Mouse (Mus musculus): ENCODE measurements at regions not wholly inside any gene's neighbourhood (a gene's known extent, or its start where the extent isn't known, plus 50 kb on each side); places are given as distances from the start of the nearest gene placed in this dataset.

DNA sequence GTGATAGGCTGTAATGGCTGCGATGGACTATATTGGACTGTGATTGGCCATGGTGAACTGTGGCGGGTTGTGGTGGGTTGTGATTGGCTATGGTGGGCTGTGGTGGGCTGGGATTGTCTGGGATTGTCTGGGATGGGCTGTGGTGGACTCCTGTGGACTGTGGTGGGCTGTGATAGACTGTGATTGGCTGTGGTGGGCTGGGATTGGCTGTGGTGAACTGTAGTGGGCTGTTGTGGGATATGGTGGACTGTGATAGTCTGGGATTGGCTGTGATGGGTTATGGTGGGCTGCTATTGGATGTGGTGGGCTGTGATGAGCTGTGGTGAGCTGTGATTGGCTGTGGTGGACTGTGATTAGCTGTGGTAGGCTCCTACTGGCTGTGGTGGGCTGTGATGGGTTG is 89.6 kb upstream of the Gm26897 start:
- Histone ChIP-seq H3K9ac (no peak overlapping the region), H3K27ac (peak overlapping the region; percentile 47; the same call in 1 of the 2 replicates), H3K27me3 (peaks cover 5% of the 10 kb centered on the region; the same call in 1 of the 2 replicates), H3K4me1 (peaks cover 46% of the 10 kb centered on the region), H3K9me3 (no peaks in the 10 kb centered on the region), H3K4me3 (replicated peaks) (no peak overlapping the region), H3K4me2 (no peak overlapping the region), H3K36me3 (replicated peaks) (no peaks in the 10 kb centered on the region)
- WGBS = 96% methylated on average over 2 of the region's 2 CpGs
- no peak for ATAC-seq (ENCODE audit: low FRiP score)

- Histone ChIP-seq H3K27ac (peak overlapping the region; percentile 47), H3K4me2 (no peak overlapping the region), H3K4me1 (peaks cover 44% of the 10 kb centered on the region), H3K36me3 (replicated peaks) (no peaks in the 10 kb centered on the region), H3K4me3 (replicated peaks) (no peak overlapping the region), H3K27me3 (peaks cover 5% of the 10 kb centered on the region; the same call in 1 of the 2 replicates), H3K9me3 (no peaks in the 10 kb centered on the region), H3K9ac (no peak overlapping the region)
- ATAC-seq (ENCODE audit: low FRiP score) = no peak
- 50% methylated on average over 4 of the region's 4 CpGs for WGBS
Observed at GRCm38 (mm10) chr5:111644788-111645187, 88.9 kb upstream of the Gm26897 start.

DNA sequence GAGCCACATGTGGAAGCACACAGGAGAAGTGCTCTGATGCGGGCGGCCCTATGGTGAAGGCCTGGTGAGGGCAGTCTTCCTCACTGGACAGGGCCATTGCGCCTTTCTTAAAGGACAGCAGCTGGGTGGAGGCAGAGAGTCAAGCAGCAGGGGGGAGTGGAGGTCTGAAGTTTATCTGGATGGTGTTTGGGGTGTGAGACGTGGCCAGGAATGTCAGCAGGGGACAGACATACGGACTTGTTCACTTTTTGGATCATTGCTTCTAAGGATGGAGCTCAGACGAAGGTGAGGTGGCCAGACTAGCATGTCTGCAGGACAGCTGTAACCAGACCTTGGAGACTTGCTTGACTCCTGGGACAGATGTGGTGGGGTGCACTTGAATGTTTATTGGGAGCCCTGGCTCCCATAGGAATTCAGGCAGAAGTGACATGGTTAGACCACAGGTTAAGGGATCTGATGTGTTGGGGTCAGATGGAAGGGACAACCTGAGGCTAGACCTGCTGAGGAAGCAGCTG is 86.0 kb upstream of the Gm26897 start:
- no peaks in the 10 kb centered on the region for H3K36me3 ChIP-seq (replicated peaks)
- peaks cover 46% of the 10 kb centered on the region for H3K4me1 ChIP-seq
- H3K9me3 ChIP-seq = no peaks in the 10 kb centered on the region
- ATAC-seq (ENCODE audit: low FRiP score) = no peak
- no peak overlapping the region for H3K4me2 ChIP-seq
- no peak overlapping the region for H3K27ac ChIP-seq
- no peak overlapping the region for H3K4me3 ChIP-seq (replicated peaks)
- H3K27me3 ChIP-seq = peaks cover 5% of the 10 kb centered on the region; the same call in 1 of the 2 replicates
- WGBS = 92% methylated on average over 6 of the region's 6 CpGs
- H3K9ac ChIP-seq = no peak overlapping the region

DNA sequence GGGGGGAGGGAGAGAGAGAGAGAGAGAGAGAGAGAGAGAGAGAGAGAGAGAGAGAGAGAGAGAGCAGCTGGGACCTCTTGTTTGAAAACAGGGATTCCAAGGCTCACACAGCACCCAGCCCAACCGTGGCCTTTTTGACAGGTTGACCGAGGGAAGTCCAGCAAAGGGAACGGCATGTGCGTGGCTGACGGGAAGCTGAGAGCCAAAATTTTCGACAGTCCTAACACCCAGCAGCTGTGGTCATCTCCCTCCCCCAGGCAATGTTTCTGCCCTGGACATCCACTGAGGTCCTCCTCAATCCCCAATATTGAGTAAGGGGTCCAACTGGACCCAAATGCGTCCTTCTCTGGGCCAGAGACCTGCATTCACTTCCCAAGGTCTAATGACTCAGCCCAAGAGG is 85.2 kb upstream of the Gm26897 start:
- no peaks in the 10 kb centered on the region for H3K9me3 ChIP-seq
- H3K36me3 ChIP-seq (replicated peaks) = no peaks in the 10 kb centered on the region
- H3K9ac ChIP-seq = no peak overlapping the region
- no peak overlapping the region for H3K4me3 ChIP-seq (replicated peaks)
- peak overlapping the region; percentile 68 for H3K27ac ChIP-seq
- peaks cover 48% of the 10 kb centered on the region for H3K4me1 ChIP-seq
- ATAC-seq (ENCODE audit: low FRiP score) = 0 out of 2 replicates have a peak, but pooled peaks have one; percentile 19
- peaks cover 5% of the 10 kb centered on the region; the same call in 1 of the 2 replicates for H3K27me3 ChIP-seq
- 0 out of 2 replicates have a peak overlapping the region, but pooled peaks have one; percentile 13 for H3K4me2 ChIP-seq
- 69% methylated on average over 7 of the region's 7 CpGs for WGBS

DNA sequence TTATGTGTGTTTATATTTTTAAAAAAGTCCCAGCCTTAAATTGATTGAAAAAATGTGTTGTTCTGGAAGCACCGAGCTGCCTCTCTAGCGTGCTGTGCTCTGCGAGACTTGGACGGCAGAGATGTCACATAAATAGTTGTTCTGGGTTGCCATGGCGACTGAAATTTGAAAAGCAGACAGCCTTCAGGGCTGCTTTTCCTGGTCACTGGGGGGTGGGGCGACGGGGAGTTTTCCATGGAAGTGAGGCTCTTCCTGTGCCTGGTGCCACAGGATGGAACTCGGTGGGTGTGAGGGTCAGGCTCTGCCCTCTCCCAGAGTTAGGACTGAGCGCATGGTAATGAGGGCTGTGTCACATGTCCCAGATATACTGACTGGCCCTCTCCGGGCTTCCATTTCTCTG is 84.7 kb upstream of the Gm26897 start:
- Histone ChIP-seq H3K4me2 (0 out of 2 replicates have a peak overlapping the region, but pooled peaks have one; percentile 13), H3K36me3 (replicated peaks) (no peaks in the 10 kb centered on the region), H3K9ac (no peak overlapping the region), H3K4me3 (replicated peaks) (no peak overlapping the region), H3K27ac (peak overlapping the region; percentile 68; the same call in 1 of the 2 replicates), H3K27me3 (peaks cover 5% of the 10 kb centered on the region; the same call in 1 of the 2 replicates), H3K4me1 (peaks cover 48% of the 10 kb centered on the region), H3K9me3 (no peaks in the 10 kb centered on the region)
- peak; percentile 79 for ATAC-seq (ENCODE audit: low FRiP score)
- 15% methylated on average over 10 of the region's 10 CpGs for WGBS

- no peak overlapping the region for H3K4me3 ChIP-seq (replicated peaks)
- no peak for ATAC-seq (ENCODE audit: low FRiP score)
- 0 out of 2 replicates have a peak overlapping the region, but pooled peaks have one; percentile 36 for H3K27ac ChIP-seq
- no peaks in the 10 kb centered on the region; the same call in 1 of the 2 replicates for H3K9me3 ChIP-seq
- no peak overlapping the region for H3K4me2 ChIP-seq
- no peaks in the 10 kb centered on the region for H3K36me3 ChIP-seq (replicated peaks)
- H3K9ac ChIP-seq = no peak overlapping the region
- H3K27me3 ChIP-seq = no peaks in the 10 kb centered on the region; the same call in 1 of the 2 replicates
- H3K4me1 ChIP-seq = peaks cover 37% of the 10 kb centered on the region
- WGBS = 28% methylated on average over 2 of the region's 2 CpGs
Observed at GRCm38 (mm10) chr5:111652472-111652871, 81.3 kb upstream of the Gm26897 start.

DNA sequence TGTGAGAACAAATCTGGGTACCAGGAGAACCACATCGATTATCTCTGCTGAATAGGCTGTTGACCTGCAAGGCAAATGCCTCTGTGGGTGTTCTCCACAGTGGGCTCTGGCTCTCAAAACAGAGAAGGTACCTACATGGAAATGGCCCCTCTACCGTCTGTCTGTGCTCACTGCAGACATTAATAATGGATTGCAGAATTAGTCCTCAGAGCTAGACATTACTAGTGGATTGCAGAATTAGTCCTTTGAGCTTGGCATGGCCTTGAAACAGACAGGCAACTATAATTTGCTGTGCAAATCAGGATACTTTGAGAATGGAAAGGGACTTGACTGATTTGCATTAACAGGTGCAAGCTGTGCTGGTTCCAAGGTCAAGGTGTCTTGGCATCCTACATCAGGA is 77.3 kb upstream of the Gm26897 start:
- no peak overlapping the region for H3K27ac ChIP-seq
- no peak for ATAC-seq (ENCODE audit: low FRiP score)

GRCm38 (mm10) chr5:111657759-111658429 is 75.8 kb upstream of the Gm26897 start:
- no peaks in the 10 kb centered on the region; the same call in 1 of the 2 replicates for H3K9me3 ChIP-seq
- H3K27me3 ChIP-seq = peaks cover 3% of the 10 kb centered on the region; the same call in 1 of the 2 replicates
- H3K36me3 ChIP-seq (replicated peaks) = no peaks in the 10 kb centered on the region
- H3K27ac ChIP-seq = no peak overlapping the region
- H3K4me1 ChIP-seq = peaks cover 33% of the 10 kb centered on the region
- WGBS = 80% methylated on average over 3 of the region's 3 CpGs
- no peak overlapping the region for H3K4me3 ChIP-seq (replicated peaks)
- no peak for ATAC-seq (ENCODE audit: low FRiP score)
- H3K9ac ChIP-seq = no peak overlapping the region
- H3K4me2 ChIP-seq = no peak overlapping the region

More for the DNA sequence above, 77.3 kb upstream of the Gm26897 start:
- Histone ChIP-seq H3K9me3 (no peaks in the 10 kb centered on the region; the same call in 1 of the 2 replicates), H3K4me3 (replicated peaks) (no peak overlapping the region), H3K36me3 (replicated peaks) (no peaks in the 10 kb centered on the region), H3K4me1 (peaks cover 37% of the 10 kb centered on the region), H3K9ac (no peak overlapping the region), H3K4me2 (no peak overlapping the region), H3K27me3 (no peaks in the 10 kb centered on the region; the same call in 1 of the 2 replicates)
- WGBS = 78% methylated on average over 2 of the region's 2 CpGs

GRCm38 (mm10) chr5:111659229-111659628 is 74.5 kb upstream of the Gm26897 start:
- H3K4me3 ChIP-seq (replicated peaks) = no peak overlapping the region
- ATAC-seq (ENCODE audit: low FRiP score) = no peak
- no peaks in the 10 kb centered on the region for H3K36me3 ChIP-seq (replicated peaks)
- H3K27me3 ChIP-seq = peaks cover 3% of the 10 kb centered on the region; the same call in 1 of the 2 replicates
- no peak overlapping the region for H3K4me2 ChIP-seq
- H3K4me1 ChIP-seq = peaks cover 43% of the 10 kb centered on the region
- no peaks in the 10 kb centered on the region; the same call in 1 of the 2 replicates for H3K9me3 ChIP-seq
- no peak overlapping the region for H3K27ac ChIP-seq
- no peak overlapping the region for H3K9ac ChIP-seq
- 93% methylated on average over 3 of the region's 3 CpGs for WGBS

DNA sequence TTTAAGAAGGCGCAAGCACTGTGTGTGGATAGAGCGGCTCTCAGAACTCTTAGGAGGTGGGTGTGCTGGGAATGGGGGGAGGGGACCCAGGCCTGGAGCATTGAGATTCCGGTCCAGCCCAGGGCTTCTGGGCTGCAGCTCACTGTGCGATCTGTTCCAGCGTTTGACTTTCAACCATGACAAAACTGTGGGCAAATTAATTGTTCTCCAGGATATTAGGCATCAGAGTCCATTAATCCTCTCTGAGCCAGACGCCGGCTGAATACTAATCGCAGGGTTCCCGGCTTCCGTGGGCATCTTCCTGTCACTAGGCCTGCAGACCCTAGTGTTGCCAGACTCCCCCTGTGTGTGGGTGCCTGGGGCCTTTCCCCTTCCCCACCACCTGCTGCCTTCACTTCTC is 73.3 kb upstream of the Gm26897 start:
- Histone ChIP-seq H3K4me3 (replicated peaks) (no peak overlapping the region), H3K36me3 (replicated peaks) (no peaks in the 10 kb centered on the region), H3K27ac (peak overlapping the region; percentile 89), H3K9me3 (no peaks in the 10 kb centered on the region; the same call in 1 of the 2 replicates), H3K9ac (no peak overlapping the region), H3K27me3 (peaks cover 3% of the 10 kb centered on the region; the same call in 1 of the 2 replicates), H3K4me1 (peaks cover 47% of the 10 kb centered on the region), H3K4me2 (peak overlapping the region; percentile 28)
- WGBS = 13% methylated on average over 10 of the region's 10 CpGs
- ATAC-seq (ENCODE audit: low FRiP score) = peak; percentile 80

DNA sequence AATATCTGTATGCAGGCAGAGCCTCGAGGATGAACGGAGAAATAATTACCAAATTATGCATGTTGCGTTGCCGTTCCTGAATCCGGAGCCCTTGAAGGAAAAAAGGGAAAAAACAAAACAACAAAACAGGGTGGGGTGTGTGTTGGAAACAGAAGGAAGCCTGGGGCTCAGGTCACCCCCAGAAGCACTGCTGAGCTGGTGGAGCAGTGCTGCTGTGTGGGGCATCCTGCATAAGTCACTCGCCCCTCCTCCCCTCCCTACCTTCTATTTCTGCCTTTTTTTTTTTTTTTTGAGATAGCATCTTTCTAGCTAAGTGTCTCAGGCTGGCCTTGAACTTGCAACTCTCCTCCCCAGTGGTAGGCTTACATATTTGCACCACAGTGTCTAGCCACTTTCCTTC is 72.8 kb upstream of the Gm26897 start:
- H3K9ac ChIP-seq = no peak overlapping the region
- 21% methylated on average over 6 of the region's 6 CpGs for WGBS

GRCm38 (mm10) chr5:111661971-111662370 is 71.8 kb upstream of the Gm26897 start:
- Histone ChIP-seq H3K4me1 (peaks cover 47% of the 10 kb centered on the region), H3K36me3 (replicated peaks) (no peaks in the 10 kb centered on the region), H3K27me3 (peaks cover 6% of the 10 kb centered on the region; the same call in 1 of the 2 replicates), H3K9me3 (no peaks in the 10 kb centered on the region), H3K4me2 (no peak overlapping the region), H3K9ac (no peak overlapping the region), H3K4me3 (replicated peaks) (no peak overlapping the region), H3K27ac (peak overlapping the region; percentile 89; the same call in 1 of the 2 replicates)
- WGBS = 63% methylated on average over 12 of the region's 12 CpGs
- ATAC-seq (ENCODE audit: low FRiP score) = no peak

More for the DNA sequence above, 72.8 kb upstream of the Gm26897 start:
- Histone ChIP-seq H3K9me3 (no peaks in the 10 kb centered on the region; the same call in 1 of the 2 replicates), H3K27ac (peak overlapping the region; percentile 89), H3K27me3 (peaks cover 5% of the 10 kb centered on the region; the same call in 1 of the 2 replicates), H3K4me1 (peaks cover 47% of the 10 kb centered on the region), H3K4me2 (peak overlapping the region; percentile 28; the same call in 1 of the 2 replicates), H3K4me3 (replicated peaks) (no peak overlapping the region), H3K36me3 (replicated peaks) (no peaks in the 10 kb centered on the region)
- ATAC-seq (ENCODE audit: low FRiP score) = 0 out of 2 replicates have a peak, but pooled peaks have one; percentile 25
